Mouse (Mus musculus) central nervous system, embryonic 18 days (tissue): ENCODE measurements around the gene Mboat7. TPM values are rescaled to one million over a fixed set of nuclear protein-coding genes. Genes with fewer than 3 reads are reported as not detected.

Experiments
- polyA plus RNA-seq: library from polyadenylated mRNA; depleted of rRNA; stranded (reverse); fragments of >200 nt; gene quantifications from 2 replicates; pipeline ENCODE4 v1.2.3, GENCODE M21; 2012; rRNA removed

Mboat7 gene
- polyA plus RNA-seq: 90.4 and 97.2 TPM in 2 replicates

GRCm38 (mm10) chr7:3692987-3693808, at the start of gene Mboat7:
Mboat7 (minus strand) TSS chr7:3693523.

GRCm38 (mm10) chr7:3720268-3720667, 26.9 kb upstream of the Mboat7 start, which contains the start of gene Pirb:
Pirb (minus strand) TSS chr7:3720391.

GRCm38 (mm10) chr7:3703879-3704441, 10.6 kb upstream of the Mboat7 start, which contains the start of gene Rps9:
Rps9 (plus strand) TSS chr7:3703993.

GRCm38 (mm10) chr7:3692382-3692986, 839 bp downstream of the Mboat7 start, which contains the start of gene Tsen34:
Tsen34 (plus strand) TSS chr7:3692863.

GRCm38 (mm10) chr7:3677342-3677741, 16.0 kb downstream of the Mboat7 start, which contains the start of gene Tmc4:
Tmc4 (minus strand) TSS chr7:3677553.

GRCm38 (mm10) chr7:3665215-3666114, 27.9 kb downstream of the Mboat7 start, which contains the start of gene Leng1:
Leng1 (minus strand) TSS chr7:3665840.

GRCm38 (mm10) chr7:3644672-3645487, 48.4 kb downstream of the Mboat7 start, which contains the start of gene Cnot3:
Cnot3 (plus strand) TSS chr7:3645268.

GRCm38 (mm10) chr7:3629543-3630477, 63.5 kb downstream of the Mboat7 start, which contains the start of the genes Tfpt and Prpf31:
Tfpt (minus strand) TSS chr7:3629929.
Prpf31 (plus strand) TSS chr7:3629985.

Other genes starting within 250 kb of the Mboat7 start
- 0.05 TPM in 1 of 2 replicates, not detected in the other for gene Tarm1, start 190.9 kb downstream of the Mboat7 start, polyA plus RNA-seq
- 2.0 and 2.9 TPM in 2 replicates for gene Oscar, start 77.4 kb downstream of the Mboat7 start, polyA plus RNA-seq
- 267 and 278 TPM in 2 replicates for gene Ndufa3, start 76.2 kb downstream of the Mboat7 start, polyA plus RNA-seq
- gene Tfpt, start 63.6 kb downstream of the Mboat7 start, polyA plus RNA-seq: 36.2 and 36.8 TPM in 2 replicates
- 68.3 and 70.2 TPM in 2 replicates for gene Prpf31, start 63.5 kb downstream of the Mboat7 start, polyA plus RNA-seq
- gene Cnot3, start 48.3 kb downstream of the Mboat7 start, polyA plus RNA-seq: 38.3 and 44.8 TPM in 2 replicates
- gene Leng1, start 27.7 kb downstream of the Mboat7 start, polyA plus RNA-seq: 8.5 and 10.0 TPM in 2 replicates
- 14.6 and 16.1 TPM in 2 replicates for gene Tmc4, start 16.0 kb downstream of the Mboat7 start, polyA plus RNA-seq
- 188 and 193 TPM in 2 replicates for gene Tsen34, start 660 bp downstream of the Mboat7 start, polyA plus RNA-seq
- gene Rps9, start 10.5 kb upstream of the Mboat7 start, polyA plus RNA-seq: 2,244 and 2,252 TPM in 2 replicates
- gene Pirb, start 26.9 kb upstream of the Mboat7 start, polyA plus RNA-seq: 0.23 and 0.28 TPM in 2 replicates
- gene Gm15448, start 132.2 kb upstream of the Mboat7 start, polyA plus RNA-seq: not detected in 2 replicates
- not detected in 2 replicates for gene Pira2, start 151.5 kb upstream of the Mboat7 start, polyA plus RNA-seq
- 0.05 TPM in 1 of 2 replicates, not detected in the other for gene Gm14548, start 204.6 kb upstream of the Mboat7 start, polyA plus RNA-seq
- gene Lilra6, start 222.0 kb upstream of the Mboat7 start, polyA plus RNA-seq: 0.11 TPM in 1 of 2 replicates, not detected in the other